Mouse (Mus musculus): Measurements from ENCODE around the gene Gpr27. TPM values are rescaled to one million over a fixed set of nuclear protein-coding genes. Genes with fewer than 3 reads are reported as not detected.

The Gpr27 gene
- polyA plus RNA-seq, 1 experiment = 10.0 TPM

GRCm38 (mm10) chr6:99683974-99684373, 8.5 kb upstream of the Gpr27 start:
- WGBS = 98% methylated on average over 5 of the region's 5 CpGs
- Histone ChIP-seq H3K27me3 (ENCODE audit: control insufficient read depth, insufficient read depth, low read length) (no peaks in the 10 kb centered on the region), H3K4me1 (ENCODE audit: control insufficient read depth, insufficient read depth, low read length) (no peaks in the 10 kb centered on the region), H3K4me3 (replicated peaks; ENCODE audit: insufficient read depth, low read depth, low read length) (no peak overlapping the region), H3K27ac (ENCODE audit: insufficient read depth, low read length) (no peak overlapping the region)
- DNase-seq = no peak
- TF ChIP-seq POLR2A (IDR thresholded peaks at IDR 0.05; ENCODE audit: borderline replicate concordance, insufficient read depth, low read length) (no peak), CTCF (IDR thresholded peaks at IDR 0.05; ENCODE audit: borderline replicate concordance, insufficient read depth, low read depth, low read length) (no peak)

- H3K27ac ChIP-seq (ENCODE audit: insufficient read depth, low read length) = no peak overlapping the region
- WGBS = 62% methylated on average over 5 of the region's 5 CpGs
- no peaks in the 10 kb centered on the region for H3K4me1 ChIP-seq (ENCODE audit: control insufficient read depth, insufficient read depth, low read length)
- peak; percentile 53; the same call in 1 of the 2 replicates for TF ChIP-seq CTCF (IDR thresholded peaks at IDR 0.05; ENCODE audit: borderline replicate concordance, insufficient read depth, low read depth, low read length)
- TF ChIP-seq POLR2A (IDR thresholded peaks at IDR 0.05; ENCODE audit: borderline replicate concordance, insufficient read depth, low read length) = no peak
- no peak overlapping the region for H3K4me3 ChIP-seq (replicated peaks; ENCODE audit: insufficient read depth, low read depth, low read length)
- DNase-seq = no peak
- no peaks in the 10 kb centered on the region for H3K27me3 ChIP-seq (ENCODE audit: control insufficient read depth, insufficient read depth, low read length)
These were observed 7.6 kb upstream of the Gpr27 start for GRCm38 (mm10) chr6:99684899-99685298.

- no peak for DNase-seq
- TF ChIP-seq POLR2A (IDR thresholded peaks at IDR 0.05; ENCODE audit: borderline replicate concordance, insufficient read depth, low read length) (no peak), CTCF (IDR thresholded peaks at IDR 0.05; ENCODE audit: borderline replicate concordance, insufficient read depth, low read depth, low read length) (no peak)
- Histone ChIP-seq H3K4me1 (ENCODE audit: control insufficient read depth, insufficient read depth, low read length) (no peaks in the 10 kb centered on the region), H3K27ac (ENCODE audit: insufficient read depth, low read length) (no peak overlapping the region), H3K27me3 (ENCODE audit: control insufficient read depth, insufficient read depth, low read length) (no peaks in the 10 kb centered on the region), H3K4me3 (replicated peaks; ENCODE audit: insufficient read depth, low read depth, low read length) (no peak overlapping the region)
- WGBS = 75% methylated on average over 6 of the region's 6 CpGs
These were observed 4.0 kb upstream of the Gpr27 start for GRCm38 (mm10) chr6:99688513-99688912.

- Histone ChIP-seq H3K4me1 (ENCODE audit: control insufficient read depth, insufficient read depth, low read length) (no peaks in the 10 kb centered on the region; the same call in 1 of the 2 replicates), H3K27ac (ENCODE audit: insufficient read depth, low read length) (0 out of 2 replicates have a peak overlapping the region, but pooled peaks have one; percentile 65), H3K4me3 (replicated peaks; ENCODE audit: insufficient read depth, low read depth, low read length) (peak overlapping the region; percentile 60), H3K27me3 (ENCODE audit: control insufficient read depth, insufficient read depth, low read length) (no peaks in the 10 kb centered on the region)
- DNase-seq = no peak
- TF ChIP-seq POLR2A (IDR thresholded peaks at IDR 0.05; ENCODE audit: borderline replicate concordance, insufficient read depth, low read length) = no peak
- 5% methylated on average over 25 of the region's 25 CpGs for WGBS
These were observed 743 bp upstream of the Gpr27 start for GRCm38 (mm10) chr6:99691666-99692205.

GRCm38 (mm10) chr6:99692916-99693841, 700 bp downstream of the Gpr27 start:
- Histone ChIP-seq H3K27ac (ENCODE audit: insufficient read depth, low read length) (peak overlapping the region; percentile 65), H3K4me1 (ENCODE audit: control insufficient read depth, insufficient read depth, low read length) (no peaks in the 10 kb centered on the region; the same call in 1 of the 2 replicates), H3K27me3 (ENCODE audit: control insufficient read depth, insufficient read depth, low read length) (no peaks in the 10 kb centered on the region), H3K4me3 (replicated peaks; ENCODE audit: insufficient read depth, low read depth, low read length) (peak overlapping the region; percentile 60)
- 1% methylated on average over 108 of the region's 110 CpGs for WGBS
- TF ChIP-seq CTCF (IDR thresholded peaks at IDR 0.05; ENCODE audit: borderline replicate concordance, insufficient read depth, low read depth, low read length) (no peak), POLR2A (IDR thresholded peaks at IDR 0.05; ENCODE audit: borderline replicate concordance, insufficient read depth, low read length) (0 out of 2 replicates have a peak, but pooled peaks have one; percentile 5)
- DNase-seq = peak; percentile 59 to 65

GRCm38 (mm10) chr6:99700484-99700883, 8.0 kb downstream of the Gpr27 start:
- TF ChIP-seq CTCF (IDR thresholded peaks at IDR 0.05; ENCODE audit: borderline replicate concordance, insufficient read depth, low read depth, low read length) (no peak), POLR2A (IDR thresholded peaks at IDR 0.05; ENCODE audit: borderline replicate concordance, insufficient read depth, low read length) (no peak)
- no peak overlapping the region for H3K4me3 ChIP-seq (replicated peaks; ENCODE audit: insufficient read depth, low read depth, low read length)
- WGBS = 61% methylated on average over 3 of the region's 3 CpGs
- no peaks in the 10 kb centered on the region for H3K27me3 ChIP-seq (ENCODE audit: control insufficient read depth, insufficient read depth, low read length)
- H3K4me1 ChIP-seq (ENCODE audit: control insufficient read depth, insufficient read depth, low read length) = no peaks in the 10 kb centered on the region; the same call in 1 of the 2 replicates
- no peak overlapping the region for H3K27ac ChIP-seq (ENCODE audit: insufficient read depth, low read length)
- DNase-seq = no peak

GRCm38 (mm10) chr6:99711576-99712101, 19.2 kb downstream of the Gpr27 start:
- Histone ChIP-seq H3K27ac (ENCODE audit: insufficient read depth, low read length) (no peak overlapping the region), H3K4me1 (ENCODE audit: control insufficient read depth, insufficient read depth, low read length) (no peaks in the 10 kb centered on the region), H3K27me3 (ENCODE audit: control insufficient read depth, insufficient read depth, low read length) (no peaks in the 10 kb centered on the region), H3K4me3 (replicated peaks; ENCODE audit: insufficient read depth, low read depth, low read length) (no peak overlapping the region)
- TF ChIP-seq CTCF (IDR thresholded peaks at IDR 0.05; ENCODE audit: borderline replicate concordance, insufficient read depth, low read depth, low read length) = no peak
- no peak for TF ChIP-seq POLR2A (IDR thresholded peaks at IDR 0.05; ENCODE audit: borderline replicate concordance, insufficient read depth, low read length)
- no peak for DNase-seq
- WGBS = 62% methylated on average over 11 of the region's 11 CpGs
